Mouse (Mus musculus): ENCODE results near the gene Trim58. TPM values are rescaled to one million over a fixed set of nuclear protein-coding genes. Genes with fewer than 3 reads are reported as not detected.

The Trim58 gene
- polyA plus RNA-seq, 1 experiment from 2014 or later = 0.14 TPM

DNA sequence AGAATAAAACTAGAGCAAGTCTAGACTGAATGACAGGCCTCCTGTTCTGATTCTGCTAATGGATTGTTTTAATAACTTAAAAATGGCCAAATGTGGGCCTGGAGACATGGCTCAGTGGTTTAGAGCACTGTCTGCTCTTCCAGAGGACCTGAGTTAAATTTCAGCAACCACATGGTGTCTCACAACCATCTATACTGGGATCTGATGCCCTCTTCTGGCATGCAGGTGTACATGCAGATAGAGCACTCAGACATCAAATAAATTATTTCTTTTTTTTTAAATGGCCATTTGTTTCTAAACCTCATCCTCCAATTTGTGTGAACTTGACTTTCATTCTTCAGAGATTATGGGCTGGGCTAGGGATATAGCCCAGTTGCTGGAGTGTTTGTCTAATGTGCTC is 29.0 kb downstream of the Trim58 start:
- H3K4me3 ChIP-seq = no peak overlapping the region
- no peaks in the 10 kb centered on the region for H3K4me1 ChIP-seq (replicated peaks)
- H3K9me3 ChIP-seq = no peaks in the 10 kb centered on the region
- H3K27me3 ChIP-seq = no peaks in the 10 kb centered on the region
- no peak for ATAC-seq (ENCODE audit: low FRiP score)
- no peaks in the 10 kb centered on the region for H3K36me3 ChIP-seq
- H3K27ac ChIP-seq = no peak overlapping the region
- H3K4me2 ChIP-seq = no peak overlapping the region
- no peak overlapping the region for H3K9ac ChIP-seq

DNA sequence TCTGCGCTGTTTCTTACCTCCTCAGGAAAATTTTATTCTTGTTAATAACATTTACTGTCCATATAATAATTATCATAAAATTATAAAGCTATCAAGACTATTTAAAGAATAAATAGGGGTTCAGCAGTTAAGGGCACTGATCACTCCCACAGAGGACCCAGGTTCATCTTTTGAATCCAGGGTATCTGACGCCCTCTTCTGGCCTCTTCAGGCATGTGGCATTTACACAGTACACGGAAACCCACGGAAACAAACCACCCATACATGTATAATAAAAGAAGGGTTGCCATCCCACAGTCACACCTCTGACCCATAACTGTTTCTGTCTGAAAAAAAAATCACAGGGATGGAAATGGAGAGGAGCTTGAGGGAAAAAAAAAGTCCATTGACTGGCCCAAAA is 31.6 kb downstream of the Trim58 start:
- H3K4me3 ChIP-seq = no peak overlapping the region
- H3K4me2 ChIP-seq = no peak overlapping the region
- H3K4me1 ChIP-seq (replicated peaks) = no peaks in the 10 kb centered on the region
- H3K27ac ChIP-seq = no peak overlapping the region
- H3K9ac ChIP-seq = no peak overlapping the region
- no peaks in the 10 kb centered on the region for H3K9me3 ChIP-seq
- H3K27me3 ChIP-seq = no peaks in the 10 kb centered on the region
- 64% methylated on average over 4 of the region's 4 CpGs for WGBS
- no peak for ATAC-seq (ENCODE audit: low FRiP score)
- no peaks in the 10 kb centered on the region for H3K36me3 ChIP-seq

- Histone ChIP-seq H3K27me3 (no peaks in the 10 kb centered on the region), H3K36me3 (no peaks in the 10 kb centered on the region), H3K4me2 (no peak within 1 kb of the TSS), H3K27ac (no peak within 1 kb of the TSS), H3K4me3 (no peak within 1 kb of the TSS), H3K4me1 (replicated peaks) (no peaks in the 10 kb centered on the region), H3K9ac (no peak within 1 kb of the TSS), H3K9me3 (no peaks in the 10 kb centered on the region)
- no peak for ATAC-seq (ENCODE audit: low FRiP score)
- 80% methylated on average over 1 of the region's 1 CpGs for WGBS
Observed at GRCm38 (mm10) chr11:58680799-58681198, 40.5 kb downstream of the Trim58 start, which contains the start of gene Olfr320. Gene Olfr320, plus strand, starts transcription at chr11:58681099.

DNA sequence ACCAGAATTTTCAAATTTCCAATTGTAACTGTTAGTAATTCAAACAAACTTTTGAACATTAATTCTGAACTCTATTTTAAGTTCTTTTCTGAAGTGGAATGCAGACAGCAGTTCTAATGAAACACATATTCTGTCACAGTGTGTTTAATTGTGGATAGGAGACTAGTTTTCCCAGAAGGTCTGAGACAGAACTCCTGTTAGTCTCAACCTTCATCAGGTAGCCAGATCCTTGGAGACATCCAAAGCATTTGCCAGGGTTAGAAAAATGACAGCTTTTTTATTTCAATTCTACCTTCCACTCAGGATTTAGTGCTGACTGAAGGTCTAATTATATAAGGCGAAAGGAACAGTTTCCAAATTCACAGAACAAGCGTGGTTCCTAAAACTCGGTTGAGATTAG is 58.6 kb downstream of the Trim58 start, which contains the start of gene Olfr319:
Olfr319 (plus strand) TSS at position 301 of the 400 bp plus-strand sequence.
- H3K27ac ChIP-seq = no peak within 1 kb of the TSS
- H3K36me3 ChIP-seq = no peaks in the 10 kb centered on the region
- no peak for ATAC-seq (ENCODE audit: low FRiP score)

More for the DNA sequence above, 58.6 kb downstream of the Trim58 start, which contains the start of gene Olfr319:
- 91% methylated on average over 3 of the region's 3 CpGs for WGBS
- H3K4me1 ChIP-seq (replicated peaks) = no peaks in the 10 kb centered on the region
- no peaks in the 10 kb centered on the region for H3K27me3 ChIP-seq
- no peak within 1 kb of the TSS for H3K4me3 ChIP-seq
- no peak within 1 kb of the TSS for H3K9ac ChIP-seq
- H3K4me2 ChIP-seq = no peak within 1 kb of the TSS
- peaks cover 12% of the 10 kb centered on the region for H3K9me3 ChIP-seq

Other genes starting within 250 kb of the Trim58 start
- gene 1810065E05Rik, start 219.4 kb upstream of the Trim58 start, polyA plus RNA-seq (2015; fragmentation: Nextera tagmentation; extraction: Ambion mirVana) = not detected in 2 replicates
- not detected in 2 replicates for gene Gm12253, start 207.9 kb upstream of the Trim58 start, polyA plus RNA-seq (2015; fragmentation: Nextera tagmentation; extraction: Ambion mirVana)
- not detected in 2 replicates for gene Lypd9, start 187.5 kb upstream of the Trim58 start, polyA plus RNA-seq (2015; fragmentation: Nextera tagmentation; extraction: Ambion mirVana)
- gene Olfr30, start 178.2 kb upstream of the Trim58 start, polyA plus RNA-seq (2015; fragmentation: Nextera tagmentation; extraction: Ambion mirVana) = not detected in 2 replicates
- gene Olfr332, start 147.9 kb upstream of the Trim58 start, polyA plus RNA-seq (2015; fragmentation: Nextera tagmentation; extraction: Ambion mirVana) = not detected in 2 replicates
- not detected in 2 replicates for gene Olfr331, start 137.9 kb upstream of the Trim58 start, polyA plus RNA-seq (2015; fragmentation: Nextera tagmentation; extraction: Ambion mirVana)
- not detected in 2 replicates for gene Olfr330, start 105.6 kb upstream of the Trim58 start, polyA plus RNA-seq (2015; fragmentation: Nextera tagmentation; extraction: Ambion mirVana)
- gene Olfr329-ps, start 94.0 kb upstream of the Trim58 start, polyA plus RNA-seq (2015; fragmentation: Nextera tagmentation; extraction: Ambion mirVana) = not detected in 2 replicates
- 0.09 TPM in 1 of 2 replicates, not detected in the other for gene Olfr328, start 84.8 kb upstream of the Trim58 start, polyA plus RNA-seq (2015; fragmentation: Nextera tagmentation; extraction: Ambion mirVana)
- gene Olfr224, start 69.9 kb upstream of the Trim58 start, polyA plus RNA-seq (2015; fragmentation: Nextera tagmentation; extraction: Ambion mirVana) = not detected in 2 replicates
- gene Olfr325, start 62.7 kb upstream of the Trim58 start, polyA plus RNA-seq (2015; fragmentation: Nextera tagmentation; extraction: Ambion mirVana) = not detected in 2 replicates
- gene Olfr324, start 45.4 kb upstream of the Trim58 start, polyA plus RNA-seq (2015; fragmentation: Nextera tagmentation; extraction: Ambion mirVana) = not detected in 2 replicates
- not detected in 2 replicates for gene 2210407C18Rik, start 24.4 kb upstream of the Trim58 start, polyA plus RNA-seq (2015; fragmentation: Nextera tagmentation; extraction: Ambion mirVana)
- gene Olfr323, start 10.0 kb upstream of the Trim58 start, polyA plus RNA-seq (2015; fragmentation: Nextera tagmentation; extraction: Ambion mirVana) = not detected in 2 replicates
- gene Olfr322, start 18.3 kb downstream of the Trim58 start, polyA plus RNA-seq (2015; fragmentation: Nextera tagmentation; extraction: Ambion mirVana) = not detected in 2 replicates
- gene Olfr320, start 40.6 kb downstream of the Trim58 start, polyA plus RNA-seq (2015; fragmentation: Nextera tagmentation; extraction: Ambion mirVana) = not detected in 2 replicates
- gene Olfr319, start 58.7 kb downstream of the Trim58 start, polyA plus RNA-seq (2015; fragmentation: Nextera tagmentation; extraction: Ambion mirVana) = not detected in 2 replicates
- gene Olfr318, start 83.5 kb downstream of the Trim58 start, polyA plus RNA-seq (2015; fragmentation: Nextera tagmentation; extraction: Ambion mirVana) = not detected in 2 replicates
- 0.14 and 0.23 TPM in 2 replicates for gene Olfr317, start 98.7 kb downstream of the Trim58 start, polyA plus RNA-seq (2015; fragmentation: Nextera tagmentation; extraction: Ambion mirVana)
- gene Olfr316, start 112.3 kb downstream of the Trim58 start, polyA plus RNA-seq (2015; fragmentation: Nextera tagmentation; extraction: Ambion mirVana) = not detected in 2 replicates
- gene Olfr315, start 132.7 kb downstream of the Trim58 start, polyA plus RNA-seq (2015; fragmentation: Nextera tagmentation; extraction: Ambion mirVana) = not detected in 2 replicates
- gene Olfr314, start 142.5 kb downstream of the Trim58 start, polyA plus RNA-seq (2015; fragmentation: Nextera tagmentation; extraction: Ambion mirVana) = not detected in 2 replicates
- gene Fam183b, start 161.5 kb downstream of the Trim58 start, polyA plus RNA-seq (2015; fragmentation: Nextera tagmentation; extraction: Ambion mirVana) = 9.2 and 10.8 TPM in 2 replicates
- not detected in 2 replicates for gene Olfr313, start 174.5 kb downstream of the Trim58 start, polyA plus RNA-seq (2015; fragmentation: Nextera tagmentation; extraction: Ambion mirVana)
- gene Olfr312, start 188.8 kb downstream of the Trim58 start, polyA plus RNA-seq (2015; fragmentation: Nextera tagmentation; extraction: Ambion mirVana) = not detected in 2 replicates
- gene Olfr311, start 198.8 kb downstream of the Trim58 start, polyA plus RNA-seq (2015; fragmentation: Nextera tagmentation; extraction: Ambion mirVana) = not detected in 2 replicates
- gene Gm12258, start 206.7 kb downstream of the Trim58 start, polyA plus RNA-seq (2015; fragmentation: Nextera tagmentation; extraction: Ambion mirVana) = 21.3 and 22.8 TPM in 2 replicates
- 11.5 and 12.9 TPM in 2 replicates for gene 2810021J22Rik, start 226.8 kb downstream of the Trim58 start, polyA plus RNA-seq (2015; fragmentation: Nextera tagmentation; extraction: Ambion mirVana)

Measured in hindbrain, embryonic 13.5 days (tissue).